Mouse (Mus musculus) bone marrow, adult 2 months (tissue): Measurements from ENCODE around the gene Asb18.

Experiments
- CTCF ChIP-seq: fragments of 200-500 bp; IDR thresholded peaks from 2 replicates; pipeline ENCODE4 v1.5.1; 2011; ENCODE audit warnings: low read length, control low read depth; ENCODE audit not compliant: control insufficient read depth, insufficient read depth
- POLR2A ChIP-seq: fragments of 200-500 bp; IDR thresholded peaks from 2 replicates; pipeline ENCODE4 v1.6.1; 2011; ENCODE audit warnings: low read depth, mild to moderate bottlenecking, control low read depth, low read length, borderline replicate concordance; ENCODE audit not compliant: control insufficient read depth

GRCm38 (mm10) chr1:89940961-89941524 lies 73.4 kb downstream of the Asb18 start:
- TF ChIP-seq CTCF (no peak), POLR2A (no peak)
